Mouse (Mus musculus) cerebellum, adult 2 months (tissue): Measurements from ENCODE around the gene Cul4a.

ENCODE experiments used
- CTCF ChIP-seq: fragments of 200-500 bp; IDR thresholded peaks from 2 replicates; pipeline ENCODE4 v1.5.1; 2011; ENCODE audit warnings: low read depth, mild to moderate bottlenecking, control low read depth, low read length, moderate library complexity, borderline replicate concordance; ENCODE audit not compliant: insufficient read depth
- POLR2A ChIP-seq: fragments of 200-500 bp; IDR thresholded peaks from 2 replicates; pipeline ENCODE4 v1.6.1; 2011; ENCODE audit warnings: low read length, control low read depth, borderline replicate concordance; ENCODE audit not compliant: insufficient read depth

DNA sequence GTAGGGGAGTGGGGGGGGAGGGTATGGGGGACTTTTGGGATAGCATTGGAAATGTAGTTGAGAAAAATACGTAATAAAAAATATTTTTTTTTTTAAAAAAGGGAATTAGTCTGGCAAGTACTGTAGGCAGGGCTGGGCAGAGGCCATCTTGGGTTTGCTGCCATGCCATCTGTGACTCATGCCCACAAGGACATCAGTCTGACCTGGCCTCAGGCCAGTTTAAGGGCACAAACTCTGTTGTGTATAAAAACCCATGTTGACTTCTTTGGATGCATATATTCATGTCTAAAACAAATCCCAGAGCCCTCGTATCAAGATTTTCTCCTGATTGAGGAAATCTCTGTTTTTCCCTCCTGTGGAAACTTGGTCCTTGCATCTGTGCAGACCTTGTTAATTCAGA is 11.7 kb downstream of the Cul4a start:
- TF ChIP-seq CTCF = no peak
- TF ChIP-seq POLR2A = no peak
